ENCODE assay signal across 8 mouse cellular contexts in the genomic region with DNA sequence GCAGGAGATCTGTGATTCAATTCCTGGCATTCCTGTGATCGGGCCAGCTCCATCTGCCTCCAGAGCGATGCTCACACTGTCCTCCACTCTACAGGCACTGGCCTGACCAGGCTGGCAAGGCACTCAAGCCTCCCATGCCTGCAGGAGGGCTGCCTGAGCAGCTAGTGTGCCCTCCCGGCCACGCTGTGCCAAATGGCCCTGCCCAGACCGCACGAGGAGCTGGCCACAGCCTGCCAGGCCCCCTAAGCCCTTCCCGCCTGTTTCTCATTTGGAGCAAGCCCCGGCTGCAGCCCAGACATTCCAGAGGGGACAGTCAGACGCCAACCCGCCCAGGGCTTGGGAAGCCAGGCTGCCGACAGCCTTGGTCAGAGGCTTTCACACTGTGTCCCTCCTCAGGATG.
DNase-seq lines count a peak whose midpoint lies in the region; ATAC-seq lines count a peak whose summit lies in the region.

No protein-coding gene starts in this region.

- ATAC-seq in hindbrain, embryonic 11.5 days (ENCODE audit: low FRiP score), result no peak
- ATAC-seq in hindbrain, embryonic 14.5 days (ENCODE audit: low FRiP score), result no peak
- peak; percentile 42; the same call in 1 of the 2 replicates for ATAC-seq in embryonic facial prominence, embryonic 14.5 days (ENCODE audit: low read depth)
- peak; percentile 69 for ATAC-seq in hindbrain, embryonic 15.5 days (ENCODE audit: low FRiP score, low read depth)
- no peak for ATAC-seq in granulocyte monocyte progenitor cell, adult 5-6 weeks (replicated peaks; ENCODE audit: poor library complexity, severe bottlenecking)

- peak; percentile 33 for DNase-seq in hindbrain, embryonic 11.5 days (ENCODE audit: low spot score)
- DNase-seq in hindbrain, embryonic 14.5 days (ENCODE audit: low spot score), result no peak
- peak; percentile 9 for DNase-seq in ZHBTc4 (ENCODE audit: low read depth, low spot score)
- DNase-seq in embryonic facial prominence, embryonic 14.5 days (ENCODE audit: low spot score), result peak; percentile 61
- DNase-seq in c-Kit-positive CD71-positive TER-119-positive erythroid progenitor cells, embryonic 14.5 days (ENCODE audit: low spot score), result no peak
- DNase-seq in frontal cortex, postnatal 36 days (ENCODE audit: low spot score in 2 of 2), result no peak

- no peaks in the 10 kb centered on the region; the same call in 1 of the 2 replicates for H3K27me3 ChIP-seq in hindbrain, embryonic 11.5 days (ENCODE audit: control insufficient read depth, insufficient read depth, low read length)
- no peaks in the 10 kb centered on the region for H3K27me3 ChIP-seq in hindbrain, embryonic 14.5 days (ENCODE audit: control insufficient read depth, insufficient read depth, low read length)
- H3K27me3 ChIP-seq in embryonic facial prominence, embryonic 14.5 days (replicated peaks; ENCODE audit: control insufficient read depth, insufficient read depth, low read length), result no peaks in the 10 kb centered on the region
- no peaks in the 10 kb centered on the region for H3K27me3 ChIP-seq in hindbrain, embryonic 15.5 days

- H3K4me1 ChIP-seq in hindbrain, embryonic 11.5 days (replicated peaks; ENCODE audit: control insufficient read depth, insufficient read depth, low read length), result no peaks in the 10 kb centered on the region; the same call in 1 of the 2 replicates
- no peaks in the 10 kb centered on the region for H3K4me1 ChIP-seq in hindbrain, embryonic 14.5 days (replicated peaks; ENCODE audit: control insufficient read depth, insufficient read depth, low read length)
- H3K4me1 ChIP-seq in embryonic facial prominence, embryonic 14.5 days (ENCODE audit: control insufficient read depth, insufficient read depth, low read length), result peaks cover 19% of the 10 kb centered on the region
- H3K4me1 ChIP-seq in hindbrain, embryonic 15.5 days (replicated peaks), result peaks cover 11% of the 10 kb centered on the region

- no peak overlapping the region for H3K4me2 ChIP-seq in hindbrain, embryonic 11.5 days (replicated peaks; ENCODE audit: low read depth, low read length)
- no peak overlapping the region for H3K4me2 ChIP-seq in hindbrain, embryonic 14.5 days (replicated peaks)
- H3K4me2 ChIP-seq in embryonic facial prominence, embryonic 14.5 days (ENCODE audit: low read depth, low read length), result peak overlapping the region; percentile 16; the same call in 1 of the 2 replicates
- no peak overlapping the region for H3K4me2 ChIP-seq in hindbrain, embryonic 15.5 days

- WGBS in hindbrain, embryonic 11.5 days, result 30% methylated on average over 11 of the region's 11 CpGs
- 35% methylated on average over 11 of the region's 11 CpGs for WGBS in hindbrain, embryonic 14.5 days
- 3% methylated on average over 10 of the region's 11 CpGs for whole genome bisulfite sequencing in embryonic facial prominence, embryonic 14.5 days
- 30% methylated on average over 11 of the region's 11 CpGs for WGBS in hindbrain, embryonic 15.5 days

- no peaks in the 10 kb centered on the region for H3K9me3 ChIP-seq in hindbrain, embryonic 11.5 days (ENCODE audit: control insufficient read depth, low read length)
- no peaks in the 10 kb centered on the region for H3K9me3 ChIP-seq in hindbrain, embryonic 14.5 days (ENCODE audit: control insufficient read depth, low read length)
- no peaks in the 10 kb centered on the region for H3K9me3 ChIP-seq in embryonic facial prominence, embryonic 14.5 days (ENCODE audit: control insufficient read depth, low read length)
- no peaks in the 10 kb centered on the region for H3K9me3 ChIP-seq in hindbrain, embryonic 15.5 days

- no peaks in the 10 kb centered on the region for H3K36me3 ChIP-seq in hindbrain, embryonic 11.5 days (ENCODE audit: control insufficient read depth, insufficient read depth, low read length)
- no peaks in the 10 kb centered on the region for H3K36me3 ChIP-seq in hindbrain, embryonic 14.5 days (replicated peaks; ENCODE audit: control insufficient read depth, insufficient read depth)
- no peaks in the 10 kb centered on the region for H3K36me3 ChIP-seq in embryonic facial prominence, embryonic 14.5 days (ENCODE audit: control insufficient read depth, insufficient read depth, low read length)
- no peaks in the 10 kb centered on the region for H3K36me3 ChIP-seq in hindbrain, embryonic 15.5 days

- H3K27ac ChIP-seq in hindbrain, embryonic 11.5 days (ENCODE audit: low read depth, low read length), result no peak overlapping the region
- H3K27ac ChIP-seq in hindbrain, embryonic 14.5 days, result no peak overlapping the region
- H3K27ac ChIP-seq in embryonic facial prominence, embryonic 14.5 days (replicated peaks; ENCODE audit: low read depth, low read length), result no peak overlapping the region
- H3K27ac ChIP-seq in hindbrain, embryonic 15.5 days (replicated peaks), result no peak overlapping the region

- no peak overlapping the region for H3K9ac ChIP-seq in hindbrain, embryonic 11.5 days (ENCODE audit: low read depth, low read length)
- no peak overlapping the region for H3K9ac ChIP-seq in hindbrain, embryonic 14.5 days
- H3K9ac ChIP-seq in embryonic facial prominence, embryonic 14.5 days (ENCODE audit: low read depth, low read length), result no peak overlapping the region
- no peak overlapping the region for H3K9ac ChIP-seq in hindbrain, embryonic 15.5 days

- no peak overlapping the region for H3K4me3 ChIP-seq in hindbrain, embryonic 11.5 days (ENCODE audit: low read depth, low read length)
- H3K4me3 ChIP-seq in hindbrain, embryonic 14.5 days (replicated peaks; ENCODE audit: low read length), result no peak overlapping the region
- no peak overlapping the region for H3K4me3 ChIP-seq in embryonic facial prominence, embryonic 14.5 days (ENCODE audit: low read depth, low read length)
- no peak overlapping the region for H3K4me3 ChIP-seq in hindbrain, embryonic 15.5 days

Comparison
In these comparisons a context has a peak if more than half of its experiments do, and no peak if none do; other contexts are left out.
1. ATAC-seq: peak in embryonic facial prominence, embryonic 14.5 days (single experiment) and hindbrain, embryonic 15.5 days (single experiment); none in hindbrain, embryonic 11.5 days (single experiment), hindbrain, embryonic 14.5 days (single experiment) and granulocyte monocyte progenitor cell, adult 5-6 weeks (single experiment).
2. DNase-seq: peak in hindbrain, embryonic 11.5 days (single experiment), ZHBTc4 (single experiment) and embryonic facial prominence, embryonic 14.5 days (single experiment); none in hindbrain, embryonic 14.5 days (single experiment), c-Kit-positive CD71-positive TER-119-positive erythroid progenitor cells, embryonic 14.5 days (single experiment) and frontal cortex, postnatal 36 days (0 of 2).